Mouse (Mus musculus) kidney, adult 8-10 months (tissue): ENCODE measurements around the gene Treml4.
A peak's percentile ranks its signal among the peaks of the same experiment; 100 is the strongest.
"Not testable (repeated sequence)": the region's sequence is repeated elsewhere in the genome, so short reads cannot be mapped to it uniquely, and the experiment has no call there.

ENCODE experiments used
- DNase-seq, 2 experiments: peaks; one replicate each; pipeline ENCODE4 v3.0.0; 2022

The Treml4 gene

DNA sequence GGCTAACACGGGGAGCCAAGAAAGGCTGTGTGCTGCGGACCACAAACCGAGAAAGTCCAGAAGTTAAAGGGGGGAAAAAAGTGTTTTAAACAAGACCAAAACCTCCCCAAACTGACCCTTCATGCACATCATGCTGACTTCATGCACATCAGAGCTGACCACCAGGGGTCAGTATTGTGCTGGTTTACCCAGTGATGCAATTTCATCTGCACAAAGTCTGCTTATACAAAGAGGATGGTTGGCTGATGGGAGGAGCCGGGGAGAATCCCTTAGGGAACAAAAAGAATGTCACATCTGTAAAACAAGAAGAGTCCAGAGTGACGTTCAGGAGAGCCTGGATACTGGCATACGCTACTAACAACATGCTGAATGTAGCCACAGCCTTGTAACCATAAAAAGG, 10.8 kb downstream of the Treml4 start:
- DNase-seq: peak; percentile 36 to 80

DNA sequence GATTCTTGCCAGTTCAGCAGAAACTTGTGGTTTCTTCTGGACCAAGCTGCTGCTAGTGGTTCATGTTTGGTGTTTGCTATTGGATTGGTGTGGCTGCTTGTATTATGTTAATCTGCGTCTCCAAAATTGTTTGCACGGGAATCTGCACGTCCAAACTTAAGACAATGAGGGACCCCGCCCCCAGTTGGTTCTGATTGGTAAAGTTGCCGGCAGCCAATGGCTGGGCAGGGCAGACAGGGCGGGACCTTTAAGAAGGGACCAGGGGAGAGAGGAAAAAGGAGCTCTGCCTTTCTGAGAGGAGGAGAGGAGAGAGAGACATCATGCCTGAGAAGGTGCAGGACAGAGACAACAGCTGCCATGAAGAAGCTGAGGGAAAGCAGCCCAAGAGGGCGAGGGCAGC, 11.6 kb downstream of the Treml4 start:
- no peak for DNase-seq

DNA sequence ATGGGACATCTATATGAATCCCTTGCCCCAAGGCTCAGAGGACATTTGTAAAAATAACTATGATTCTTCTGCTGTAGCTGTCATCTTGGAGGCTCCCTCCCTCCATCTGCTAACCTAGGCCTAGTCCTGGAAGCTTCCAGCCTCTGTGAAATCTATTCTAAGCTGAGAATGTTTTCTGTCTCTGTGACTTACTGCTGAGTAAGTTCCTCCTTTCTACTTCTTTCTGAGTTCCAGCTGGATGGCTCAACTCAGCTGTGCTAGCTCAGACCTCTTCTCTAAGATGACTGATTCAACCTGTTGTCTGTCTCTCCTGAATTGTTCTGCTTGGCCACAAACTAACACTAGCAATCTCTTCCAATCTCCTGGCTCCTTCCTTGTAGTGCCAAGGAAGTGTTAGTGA, 14.3 kb downstream of the Treml4 start:
- DNase-seq: no peak

DNA sequence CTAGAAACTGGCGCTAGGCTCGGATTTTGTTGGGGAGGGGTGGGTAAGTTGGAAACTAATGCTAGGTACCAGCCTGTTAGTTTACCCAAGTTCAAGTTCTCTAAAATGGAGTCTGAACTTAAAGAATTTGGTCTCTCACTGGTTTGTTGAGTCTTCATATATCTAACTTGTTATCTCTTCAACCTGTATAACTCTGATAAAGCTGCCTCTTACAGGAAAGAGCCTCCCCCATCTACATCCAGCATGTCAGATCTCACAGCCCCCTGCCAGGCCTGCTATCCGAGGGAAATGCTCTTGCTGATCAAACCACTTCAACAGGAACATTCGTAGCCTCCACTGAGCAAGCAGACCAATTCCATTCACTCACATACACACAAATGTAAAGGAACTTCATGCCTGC, 14.9 kb downstream of the Treml4 start:
- no peak for DNase-seq

DNA sequence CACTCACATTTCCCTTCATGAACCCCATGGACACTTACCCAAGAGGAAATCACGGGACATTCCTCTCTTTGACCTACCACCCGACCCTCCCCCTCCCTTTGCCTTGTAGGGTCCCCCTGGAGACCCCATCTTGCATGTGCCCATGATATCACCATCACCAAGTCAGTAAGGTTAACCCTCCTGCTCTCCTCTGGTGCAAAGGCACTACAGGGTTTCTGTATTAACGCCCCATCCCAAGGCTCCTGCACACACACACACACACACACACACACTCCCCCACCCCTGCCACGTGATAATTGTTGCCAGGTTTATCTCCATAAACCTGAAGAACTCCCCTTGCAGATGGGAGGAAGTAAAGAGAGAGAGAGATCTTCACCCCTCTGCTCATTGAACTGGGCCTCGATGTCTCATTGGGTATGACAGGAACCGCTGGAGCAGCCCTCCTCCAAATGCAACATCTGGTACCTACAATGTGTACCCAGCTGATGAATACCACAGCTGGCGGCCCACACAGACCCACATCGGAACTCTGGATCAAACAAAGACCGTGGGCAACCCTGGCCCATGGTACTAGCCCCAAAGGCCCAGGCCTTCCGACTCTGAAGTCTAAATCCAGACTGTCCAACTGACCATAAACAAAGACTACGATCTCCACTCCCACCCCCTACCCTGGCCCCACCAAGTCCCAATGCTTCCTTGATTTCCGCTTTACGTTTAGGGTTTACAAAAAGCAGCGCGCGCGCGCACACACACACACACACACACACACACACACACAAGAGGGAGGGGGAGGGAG, 17.0 kb downstream of the Treml4 start:
- no peak for DNase-seq

DNA sequence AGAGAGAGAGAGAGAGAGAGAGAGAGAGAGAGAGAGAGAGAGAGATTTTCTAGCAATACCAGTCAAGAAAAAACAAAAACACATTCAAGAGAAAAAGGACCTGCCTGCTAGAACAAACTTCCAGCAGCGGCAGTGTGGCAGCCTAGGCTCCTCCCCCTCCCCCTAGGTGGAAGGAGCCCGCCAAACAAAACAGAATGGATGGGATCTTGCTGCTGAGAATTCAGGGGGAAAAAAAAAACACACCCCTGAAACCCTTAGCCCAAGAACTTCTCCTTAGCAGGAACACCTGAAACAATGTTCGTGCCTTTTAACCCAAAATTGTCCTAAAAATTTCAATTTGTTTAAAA, 17.6 kb downstream of the Treml4 start:
- no peak for DNase-seq

DNA sequence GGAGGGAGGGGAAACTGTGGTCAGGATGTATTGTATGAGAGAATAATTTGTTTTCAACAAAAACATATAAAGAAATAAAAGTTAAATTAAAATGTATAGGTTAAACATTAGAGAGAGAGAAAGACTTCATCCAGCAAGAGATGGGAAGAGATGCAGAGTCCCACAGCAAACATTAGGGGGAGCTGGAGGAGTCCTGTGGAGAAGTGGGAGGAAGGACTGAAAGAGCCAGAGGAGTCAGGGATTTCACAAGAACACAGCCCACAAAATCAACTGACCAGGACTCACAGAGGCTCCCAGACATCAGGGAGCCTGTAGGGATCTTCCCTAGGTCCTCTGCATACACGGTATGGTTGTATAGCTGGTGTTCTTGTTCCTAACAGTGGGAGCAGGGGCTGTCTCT, 22.7 kb downstream of the Treml4 start:
- no peak for DNase-seq

DNA sequence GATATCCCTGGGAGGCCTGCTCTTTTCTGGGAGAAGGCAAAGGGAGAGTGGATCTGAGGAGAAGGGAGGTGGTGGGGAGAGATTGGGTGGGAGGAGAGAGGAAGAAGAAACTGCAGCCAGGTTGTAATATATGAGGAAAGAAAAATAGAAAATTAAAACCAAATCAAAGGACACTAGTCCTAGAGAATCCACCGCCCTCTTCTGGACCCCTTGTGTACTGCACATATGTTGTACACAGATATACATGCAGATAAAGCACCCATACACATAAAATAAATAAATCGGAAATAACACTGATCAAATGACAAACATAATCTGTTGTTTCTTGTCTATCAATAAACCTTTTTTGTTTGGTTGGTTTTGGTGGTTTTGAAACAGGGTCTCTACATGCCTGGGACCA, 23.2 kb downstream of the Treml4 start:
- DNase-seq: no peak

DNA sequence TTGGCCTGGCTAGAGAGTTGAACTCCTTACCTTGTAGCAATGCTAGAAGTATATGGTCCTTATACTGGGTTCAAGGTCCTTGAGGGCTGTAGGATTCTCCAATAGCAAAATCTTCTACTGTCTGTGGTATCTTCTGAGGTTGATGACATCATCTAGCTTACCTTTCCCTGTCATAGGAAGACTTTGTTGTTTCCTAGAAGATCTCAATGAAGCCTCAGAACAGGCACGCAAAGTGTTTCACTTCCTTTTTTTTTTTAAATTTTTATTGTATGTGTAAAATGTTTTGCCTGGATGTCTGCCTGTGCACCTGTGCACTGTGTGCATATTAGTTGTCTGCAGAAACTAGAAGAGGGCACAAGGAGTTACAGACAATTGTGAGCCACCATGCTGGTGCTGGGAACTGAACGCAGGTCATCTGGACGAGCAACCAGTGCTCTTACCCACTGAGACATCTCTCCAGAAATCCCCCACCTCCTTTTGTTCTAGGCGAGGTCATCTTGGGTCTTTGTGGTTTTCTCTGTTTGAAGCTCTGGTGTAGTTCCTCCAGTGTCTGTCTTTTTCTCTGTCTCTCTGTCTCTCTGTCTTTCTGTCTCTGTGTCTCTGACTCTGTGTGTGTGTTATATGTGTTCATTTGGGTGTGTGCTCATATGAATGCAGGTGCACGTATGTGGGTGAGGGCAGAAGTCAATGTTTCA, 29.6 kb downstream of the Treml4 start:
- DNase-seq: no peak

DNA sequence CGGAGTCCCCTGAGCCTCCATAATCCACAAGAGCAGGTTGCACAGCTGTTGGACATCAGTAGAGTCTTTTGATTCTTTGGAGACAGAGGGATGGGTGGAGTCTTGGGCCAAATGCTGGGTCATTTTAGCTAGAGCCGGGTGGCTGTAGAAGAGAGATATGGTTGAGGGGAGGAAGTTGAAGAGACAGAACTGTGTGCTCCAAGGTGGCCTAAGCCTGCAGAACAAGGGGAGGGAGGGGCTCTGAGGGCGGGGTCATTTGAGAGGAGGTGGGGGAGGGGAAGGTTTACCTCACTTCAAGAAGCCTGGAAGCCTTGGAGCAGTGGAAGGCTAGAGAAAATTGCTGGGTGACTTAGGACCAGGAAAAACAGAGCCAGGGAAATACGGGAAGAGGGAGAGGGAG, 35.1 kb downstream of the Treml4 start, which contains the start of gene Treml2:
Gene Treml2 (plus strand): TSS at position 296 of the 400 bp plus-strand sequence.
- no peak for DNase-seq

DNA sequence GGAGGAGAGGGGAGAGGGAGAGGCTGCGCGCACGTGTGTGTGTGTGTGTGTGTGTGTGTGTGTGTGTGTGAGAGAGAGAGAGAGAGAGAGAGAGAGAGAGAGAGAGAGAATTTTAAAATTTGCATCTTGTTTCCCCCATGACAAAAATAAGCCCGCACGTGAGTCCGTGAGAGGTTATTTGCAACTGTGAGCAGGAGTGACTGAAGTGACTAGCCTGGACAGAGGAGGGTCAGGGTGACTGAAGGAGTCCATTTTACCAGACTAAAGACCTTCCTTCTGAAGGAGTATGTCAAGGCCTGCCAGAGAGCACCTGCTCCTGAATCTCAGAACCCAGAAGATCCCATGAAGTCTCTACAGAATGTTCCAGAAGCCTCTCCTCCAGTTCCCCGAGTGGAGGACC, 35.7 kb downstream of the Treml4 start:
- DNase-seq: no peak

DNA sequence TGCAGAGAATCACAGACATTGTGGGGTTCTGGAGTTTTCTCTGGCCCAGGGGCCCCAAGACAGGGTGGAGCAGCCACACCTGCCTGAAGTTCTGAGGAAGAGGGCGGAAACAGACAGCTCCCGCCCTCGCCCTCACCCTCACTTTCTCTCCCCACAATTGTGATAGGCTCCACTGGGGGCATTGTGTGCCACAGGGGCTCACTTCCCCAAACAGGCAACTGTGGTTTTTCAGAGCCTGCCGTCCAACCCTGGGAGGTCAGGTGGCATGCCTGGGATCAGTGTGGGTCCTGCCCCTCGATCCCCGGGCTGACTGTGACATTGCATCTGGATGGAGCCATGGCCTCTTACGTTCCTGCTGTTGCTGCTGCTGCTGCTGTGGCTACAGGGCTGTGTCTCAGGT, 36.1 kb downstream of the Treml4 start:
- no peak for DNase-seq

DNA sequence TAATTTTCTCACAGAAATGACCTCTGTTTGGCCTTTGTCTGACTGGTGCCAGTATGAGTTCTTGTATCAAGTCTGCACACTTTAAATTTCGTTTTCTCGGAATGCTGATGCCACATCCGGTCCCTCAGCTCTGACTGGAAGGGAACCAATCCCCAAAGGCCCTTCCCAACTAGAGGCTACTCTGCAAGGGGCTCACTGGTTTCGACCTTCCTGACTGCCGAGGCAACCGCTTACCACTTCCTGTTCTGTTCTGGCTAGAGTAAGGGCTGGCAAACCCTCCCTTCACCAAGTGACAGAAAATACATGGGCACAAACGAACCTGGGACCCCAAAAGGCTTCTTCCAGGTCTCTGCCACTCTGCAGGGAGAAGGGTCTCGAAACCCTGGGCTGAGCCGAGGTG, 36.8 kb downstream of the Treml4 start:
- no peak for DNase-seq

DNA sequence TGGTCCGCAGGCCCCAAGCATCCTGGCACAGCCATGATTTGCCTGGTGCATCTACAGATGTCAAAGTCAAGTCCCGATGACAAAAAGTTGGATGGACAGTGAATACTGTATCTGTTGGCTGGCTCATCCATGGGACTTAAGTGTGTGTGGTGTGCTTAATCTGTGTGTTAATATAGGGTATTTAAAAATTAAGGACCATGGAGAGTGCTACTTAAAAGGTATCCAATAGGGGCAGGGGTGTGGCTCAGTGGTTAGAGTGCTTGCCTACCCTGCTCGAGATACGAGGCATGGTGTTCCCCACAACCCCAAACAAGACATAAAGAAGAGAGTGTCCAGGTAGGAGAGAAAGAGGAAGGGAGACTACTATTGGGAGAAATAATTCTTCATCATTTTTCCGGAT, 37.7 kb downstream of the Treml4 start:
- no peak for DNase-seq

DNA sequence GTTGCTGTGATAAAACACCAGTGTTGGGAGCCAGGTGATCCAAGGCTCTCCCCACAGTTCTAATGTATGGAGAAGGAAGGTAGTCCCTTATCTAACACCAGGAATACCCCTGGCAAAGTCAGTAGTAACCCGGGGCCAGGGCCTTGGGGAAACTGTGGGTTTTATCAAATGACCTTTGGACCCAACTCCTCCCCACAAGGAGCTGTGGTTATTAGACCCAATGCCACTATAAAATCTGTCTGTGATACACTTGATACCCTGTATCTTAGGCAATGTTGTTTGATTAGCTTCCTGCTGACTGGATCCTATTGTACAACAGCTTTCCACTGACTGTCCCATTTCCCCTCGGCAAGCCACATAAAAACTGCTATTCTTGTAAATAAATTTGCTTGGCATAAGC, 48.0 kb downstream of the Treml4 start:
- no peak for DNase-seq

DNA sequence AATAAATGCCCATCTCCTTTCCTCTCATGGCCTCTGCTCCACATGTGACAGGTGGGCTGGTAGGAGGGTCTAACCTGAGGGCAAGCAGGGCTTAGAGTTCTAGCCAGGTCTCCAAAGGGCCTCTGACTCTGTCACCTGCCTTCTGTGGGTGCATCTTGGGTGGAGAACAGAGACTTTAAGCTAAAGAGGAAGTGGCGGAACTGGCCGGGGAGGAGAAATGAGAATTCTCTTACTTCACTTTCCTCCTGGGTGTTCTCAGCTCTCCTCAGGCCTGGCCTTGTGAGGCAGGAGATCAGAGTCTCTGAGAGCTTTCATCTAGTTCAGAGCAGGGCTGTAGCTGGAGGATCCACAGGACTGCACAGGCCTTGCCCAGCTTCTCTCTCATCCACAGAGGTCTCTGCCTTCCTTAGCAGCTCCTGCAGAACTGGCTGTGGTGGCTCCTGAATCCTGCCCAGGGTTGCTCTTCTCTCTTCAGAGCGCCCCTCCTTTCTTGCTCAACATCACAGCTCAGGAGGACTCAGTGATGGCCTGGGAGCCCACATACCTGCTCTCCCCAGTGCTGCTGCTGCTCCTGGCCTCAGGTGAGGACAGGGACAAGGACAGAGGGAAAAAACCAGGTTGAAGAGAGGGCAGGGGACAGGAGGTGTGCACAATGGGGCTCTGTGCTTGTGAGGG, 51.9 kb downstream of the Treml4 start, which contains the start of gene B430306N03Rik:
Gene B430306N03Rik (plus strand): TSS at position 237 of the 675 bp plus-strand sequence.
- not testable (repeated sequence) for DNase-seq

DNA sequence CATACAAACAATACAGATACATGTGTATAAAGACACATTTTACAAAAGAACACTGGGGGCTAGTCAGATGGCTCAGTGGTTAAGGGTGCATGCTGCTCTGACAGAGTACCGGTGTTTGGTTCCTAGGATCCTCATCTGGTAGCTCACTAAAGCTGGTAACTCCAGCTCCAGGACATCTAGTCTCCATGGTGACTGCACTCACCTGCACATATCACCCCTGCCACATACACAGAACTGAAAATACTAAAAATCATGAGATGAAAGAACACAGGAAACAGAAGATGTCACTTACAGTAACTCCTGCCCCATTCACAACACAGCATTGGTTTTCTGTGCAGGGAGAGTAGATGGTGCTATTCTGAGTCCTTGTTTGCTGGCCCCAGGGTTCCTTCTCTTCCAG, 54.6 kb downstream of the Treml4 start:
- no peak for DNase-seq

DNA sequence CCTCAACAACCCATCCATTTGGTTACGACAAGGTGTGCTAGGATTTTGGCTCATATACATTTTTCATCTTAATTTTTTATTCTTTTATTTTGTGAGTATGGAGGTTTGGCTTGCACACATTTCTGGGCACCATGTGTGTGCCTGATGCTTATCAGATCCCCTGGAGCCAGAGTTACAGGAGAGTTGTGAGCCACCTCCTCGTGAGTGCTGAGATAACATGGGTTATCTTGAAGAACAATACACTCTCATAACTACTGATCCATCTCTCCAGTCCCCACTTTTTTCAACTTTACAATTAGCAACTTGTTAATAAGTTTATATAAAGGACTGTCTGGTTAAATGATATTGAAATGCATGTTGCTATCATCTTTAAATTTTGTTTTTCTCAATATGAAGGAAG, 57.2 kb downstream of the Treml4 start:
- no peak for DNase-seq

DNA sequence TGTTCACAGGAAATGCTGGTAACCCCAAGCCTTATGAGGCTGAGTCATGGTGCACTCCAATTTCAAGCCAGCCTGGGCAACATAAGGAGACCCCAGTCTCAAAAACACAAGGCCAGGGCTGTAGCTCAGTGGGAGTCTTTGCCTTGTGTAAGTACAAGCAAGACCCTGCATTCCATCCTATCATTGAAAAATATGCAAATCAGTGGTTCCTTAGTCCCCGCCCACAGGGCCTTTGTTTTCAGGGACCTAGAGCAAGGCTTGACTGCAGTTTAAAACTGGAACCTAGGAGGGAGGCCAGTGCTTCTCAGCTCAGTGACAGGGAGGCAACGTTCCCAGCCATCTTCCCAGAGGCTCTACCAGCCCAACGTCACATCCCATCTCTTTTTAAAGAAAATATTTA, 59.1 kb downstream of the Treml4 start:
- no peak for DNase-seq

DNA sequence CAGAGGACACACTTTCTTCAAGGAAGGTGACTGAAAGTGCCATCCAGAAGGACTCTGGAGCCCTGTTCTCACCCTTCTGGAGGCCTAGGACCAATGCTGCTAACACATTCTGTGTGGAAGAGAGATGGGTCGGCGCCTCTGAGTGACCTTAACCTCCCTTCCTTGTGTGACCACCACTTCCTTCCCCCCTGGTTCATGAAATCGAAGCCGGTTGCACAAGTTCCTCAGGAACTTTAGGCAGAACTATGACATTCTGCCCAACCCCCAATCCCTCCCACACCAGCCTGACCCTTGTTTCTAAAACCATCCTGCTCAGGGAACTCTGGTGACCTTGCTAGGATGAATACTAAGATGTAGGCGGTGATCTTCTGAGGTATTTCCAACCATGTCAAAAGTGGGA, 60.2 kb downstream of the Treml4 start:
- DNase-seq: no peak
